Mouse (Mus musculus) bone marrow macrophage, adult 2 months (primary cell): ENCODE data around the gene Med26. TPM values are rescaled to one million over a fixed set of nuclear protein-coding genes. Genes with fewer than 3 reads are reported as not detected.

Experiments used
- H3K27ac ChIP-seq: 2 replicates; pipeline ENCODE4 v1.5.1; 2012; ENCODE audit warnings: low read depth, low read length; ENCODE audit not compliant: insufficient read depth
- H3K4me1 ChIP-seq: 2 replicates; pipeline ENCODE4 v1.6.1; 2012; ENCODE audit warnings: low read length; ENCODE audit not compliant: control insufficient read depth, insufficient read depth
- H3K4me3 ChIP-seq: 2 replicates; pipeline ENCODE4 v1.5.1; 2012; ENCODE audit warnings: mild to moderate bottlenecking, low read length, moderate library complexity; ENCODE audit not compliant: insufficient read depth
- CTCF ChIP-seq: IDR thresholded peaks from 2 replicates; pipeline ENCODE4 v1.5.1; 2012; ENCODE audit warnings: low read depth, mild to moderate bottlenecking, low read length, moderate library complexity
- POLR2A ChIP-seq: IDR thresholded peaks from 2 replicates; pipeline ENCODE4 v1.6.1; 2012; ENCODE audit warnings: mild to moderate bottlenecking, low read depth, low read length, borderline replicate concordance
- polyA plus RNA-seq: library from polyadenylated mRNA; stranded (reverse); fragments of >200 nt; gene quantifications from 2 replicates; pipeline ENCODE4 v1.2.4, GENCODE M21; 2012; ENCODE audit not compliant: missing spikeins, insufficient read depth, insufficient read length

Gene Med26
- polyA plus RNA-seq, 1 experiment: 7.8 TPM

- Histone ChIP-seq H3K27ac (no peak overlapping the region), H3K4me3 (no peak overlapping the region), H3K4me1 (no peaks in the 10 kb centered on the region)
- TF ChIP-seq POLR2A: no peak
- no peak for TF ChIP-seq CTCF
Observed at GRCm38 (mm10) chr8:72464211-72464610, 83.9 kb downstream of the Med26 start.

- no peak overlapping the region for H3K4me3 ChIP-seq
- H3K27ac ChIP-seq: no peak overlapping the region
- no peak for TF ChIP-seq CTCF
- no peaks in the 10 kb centered on the region for H3K4me1 ChIP-seq
Observed at GRCm38 (mm10) chr8:72459881-72460533, 88.1 kb downstream of the Med26 start.

- Histone ChIP-seq H3K4me1 (no peaks in the 10 kb centered on the region), H3K4me3 (no peak overlapping the region), H3K27ac (no peak overlapping the region)
Observed at GRCm38 (mm10) chr8:72458457-72458856, 89.6 kb downstream of the Med26 start.

GRCm38 (mm10) chr8:72457806-72458205 lies 90.3 kb downstream of the Med26 start:
- H3K4me3 ChIP-seq: no peak overlapping the region
- no peaks in the 10 kb centered on the region for H3K4me1 ChIP-seq
- TF ChIP-seq POLR2A (no peak), CTCF (no peak)
- no peak overlapping the region for H3K27ac ChIP-seq

More at GRCm38 (mm10) chr8:72458457-72458856, 89.6 kb downstream of the Med26 start:
- TF ChIP-seq CTCF (no peak), POLR2A (no peak)

- no peaks in the 10 kb centered on the region for H3K4me1 ChIP-seq
- TF ChIP-seq POLR2A (no peak), CTCF (no peak)
- H3K27ac ChIP-seq: no peak overlapping the region
Observed at GRCm38 (mm10) chr8:72455317-72455716, 92.8 kb downstream of the Med26 start.

GRCm38 (mm10) chr8:72453904-72454303 lies 94.2 kb downstream of the Med26 start:
- Histone ChIP-seq H3K27ac (no peak overlapping the region), H3K4me3 (no peak overlapping the region), H3K4me1 (no peaks in the 10 kb centered on the region)
- TF ChIP-seq CTCF (no peak), POLR2A (no peak)

More at GRCm38 (mm10) chr8:72455317-72455716, 92.8 kb downstream of the Med26 start:
- no peak overlapping the region for H3K4me3 ChIP-seq

- TF ChIP-seq CTCF (no peak), POLR2A (no peak)
- H3K27ac ChIP-seq: no peak overlapping the region
Observed at GRCm38 (mm10) chr8:72451516-72451915, 96.6 kb downstream of the Med26 start.

GRCm38 (mm10) chr8:72445071-72445470 lies 103.0 kb downstream of the Med26 start:
- Histone ChIP-seq H3K4me3 (no peak overlapping the region), H3K27ac (no peak overlapping the region), H3K4me1 (peaks cover 9% of the 10 kb centered on the region)
- TF ChIP-seq CTCF (no peak), POLR2A (no peak)

More at GRCm38 (mm10) chr8:72451516-72451915, 96.6 kb downstream of the Med26 start:
- no peaks in the 10 kb centered on the region for H3K4me1 ChIP-seq
- no peak overlapping the region for H3K4me3 ChIP-seq

Other genes with a start within 250 kb of the Med26 start
- 6.7 TPM in 1 of 2 replicates, not detected in the other for gene Gm10282, start 243.0 kb downstream of the Med26 start, polyA plus RNA-seq
- gene Klf2, start 229.2 kb downstream of the Med26 start, polyA plus RNA-seq: 34.3 and 37.1 TPM in 2 replicates
- gene Eps15l1, start 126.8 kb downstream of the Med26 start, polyA plus RNA-seq: 64.0 and 65.1 TPM in 2 replicates
- 0.52 and 0.79 TPM in 2 replicates for gene Calr3, start 104.4 kb downstream of the Med26 start, polyA plus RNA-seq
- gene 1700030K09Rik, start 104.4 kb downstream of the Med26 start, polyA plus RNA-seq: 6.2 and 13.5 TPM in 2 replicates
- 43.8 and 48.8 TPM in 2 replicates for gene Cherp, start 73.0 kb downstream of the Med26 start, polyA plus RNA-seq
- gene Slc35e1, start 55.7 kb downstream of the Med26 start, polyA plus RNA-seq: 28.8 and 34.5 TPM in 2 replicates
- gene Smim7, start 22.8 kb upstream of the Med26 start, polyA plus RNA-seq: 68.6 and 71.9 TPM in 2 replicates
- 8.5 and 9.5 TPM in 2 replicates for gene Tmem38a, start 23.8 kb upstream of the Med26 start, polyA plus RNA-seq
- gene Nwd1, start 98.4 kb upstream of the Med26 start, polyA plus RNA-seq: 0.08 and 0.11 TPM in 2 replicates
- 117 and 124 TPM in 2 replicates for gene Sin3b, start 175.0 kb upstream of the Med26 start, polyA plus RNA-seq
- not detected in 2 replicates for gene F2rl3, start 213.6 kb upstream of the Med26 start, polyA plus RNA-seq